Mouse (Mus musculus): Measurements from ENCODE around the gene Nbeal2.

- TF ChIP-seq POLR2A (IDR thresholded peaks at IDR 0.05; ENCODE audit: low read depth, low read length) (no peak), CTCF (IDR thresholded peaks at IDR 0.05; ENCODE audit: extremely low read depth, insufficient read length, insufficient replicate concordance, low read depth, low read length) (no peak)
Observed at GRCm38 (mm10) chr9:110644295-110644694, 9.7 kb downstream of the Nbeal2 start.

Data from small intestine, adult 2 months (tissue).